Mouse (Mus musculus): ENCODE measurements around the gene Procr. TPM values are rescaled to one million over a fixed set of nuclear protein-coding genes. Genes with fewer than 3 reads are reported as not detected.

The Procr gene
- polyA plus RNA-seq, 1 experiment from 2014 or later = 4.1 TPM

GRCm38 (mm10) chr2:155786905-155787304, 36.0 kb downstream of the Procr start:
- Histone ChIP-seq H3K4me1 (replicated peaks) (0 out of 2 replicates have a peak, but pooled peaks cover 6% of the 10 kb centered on the region), H3K9me3 (no peaks in the 10 kb centered on the region), H3K4me2 (no peak overlapping the region), H3K9ac (no peak overlapping the region), H3K36me3 (no peaks in the 10 kb centered on the region), H3K27me3 (no peaks in the 10 kb centered on the region), H3K4me3 (no peak overlapping the region), H3K27ac (no peak overlapping the region)
- ATAC-seq (ENCODE audit: low FRiP score) = no peak
- WGBS = 80% methylated on average over 5 of the region's 5 CpGs

- no peak for ATAC-seq (ENCODE audit: low FRiP score)
- 77% methylated on average over 18 of the region's 18 CpGs for whole genome bisulfite sequencing
Measured at GRCm38 (mm10) chr2:155787949-155788931, 37.3 kb downstream of the Procr start.

GRCm38 (mm10) chr2:155792899-155793298, 42.0 kb downstream of the Procr start:
- no peak for ATAC-seq (ENCODE audit: low FRiP score)
- Histone ChIP-seq H3K27ac (no peak overlapping the region), H3K9ac (no peak overlapping the region), H3K4me2 (no peak overlapping the region), H3K4me3 (no peak overlapping the region), H3K4me1 (replicated peaks) (0 out of 2 replicates have a peak, but pooled peaks cover 10% of the 10 kb centered on the region), H3K36me3 (peaks cover 39% of the 10 kb centered on the region), H3K27me3 (no peaks in the 10 kb centered on the region), H3K9me3 (no peaks in the 10 kb centered on the region)
- 29% methylated on average over 12 of the region's 12 CpGs for WGBS

More at GRCm38 (mm10) chr2:155787949-155788931, 37.3 kb downstream of the Procr start:
- Histone ChIP-seq H3K36me3 (0 out of 2 replicates have a peak, but pooled peaks cover 3% of the 10 kb centered on the region), H3K9ac (no peak overlapping the region), H3K4me1 (replicated peaks) (0 out of 2 replicates have a peak, but pooled peaks cover 10% of the 10 kb centered on the region), H3K9me3 (no peaks in the 10 kb centered on the region), H3K27ac (no peak overlapping the region), H3K4me3 (no peak overlapping the region), H3K27me3 (no peaks in the 10 kb centered on the region), H3K4me2 (no peak overlapping the region)

GRCm38 (mm10) chr2:155794674-155795445, 43.9 kb downstream of the Procr start:
- Histone ChIP-seq H3K4me3 (no peak overlapping the region), H3K27ac (no peak overlapping the region), H3K36me3 (peaks cover 57% of the 10 kb centered on the region), H3K9ac (no peak overlapping the region), H3K4me2 (no peak overlapping the region), H3K4me1 (replicated peaks) (0 out of 2 replicates have a peak, but pooled peaks cover 4% of the 10 kb centered on the region), H3K27me3 (no peaks in the 10 kb centered on the region), H3K9me3 (no peaks in the 10 kb centered on the region)
- 86% methylated on average over 12 of the region's 12 CpGs for whole genome bisulfite sequencing
- ATAC-seq (ENCODE audit: low FRiP score) = no peak

GRCm38 (mm10) chr2:155798613-155799012, 47.7 kb downstream of the Procr start:
- Histone ChIP-seq H3K36me3 (peaks cover 89% of the 10 kb centered on the region), H3K4me3 (no peak overlapping the region), H3K9ac (no peak overlapping the region), H3K9me3 (no peaks in the 10 kb centered on the region), H3K27ac (no peak overlapping the region), H3K27me3 (no peaks in the 10 kb centered on the region), H3K4me2 (no peak overlapping the region), H3K4me1 (replicated peaks) (no peaks in the 10 kb centered on the region)
- WGBS = 68% methylated on average over 3 of the region's 3 CpGs
- no peak for ATAC-seq (ENCODE audit: low FRiP score)

- H3K27me3 ChIP-seq = no peaks in the 10 kb centered on the region
- H3K27ac ChIP-seq = no peak overlapping the region
- 58% methylated on average over 3 of the region's 3 CpGs for WGBS
- H3K4me2 ChIP-seq = no peak overlapping the region
- peaks cover 4% of the 10 kb centered on the region; the same call in 1 of the 2 replicates for H3K4me1 ChIP-seq (replicated peaks)
- no peaks in the 10 kb centered on the region for H3K9me3 ChIP-seq
- H3K9ac ChIP-seq = no peak overlapping the region
- no peak overlapping the region for H3K4me3 ChIP-seq
- peaks cover 81% of the 10 kb centered on the region for H3K36me3 ChIP-seq
- no peak for ATAC-seq (ENCODE audit: low FRiP score)
Measured at GRCm38 (mm10) chr2:155802761-155803160, 51.8 kb downstream of the Procr start.

GRCm38 (mm10) chr2:155804053-155804452, 53.1 kb downstream of the Procr start:
- Histone ChIP-seq H3K27ac (no peak overlapping the region), H3K4me3 (no peak overlapping the region)
- 72% methylated on average over 5 of the region's 5 CpGs for WGBS

More at GRCm38 (mm10) chr2:155804053-155804452, 53.1 kb downstream of the Procr start:
- Histone ChIP-seq H3K36me3 (peaks cover 74% of the 10 kb centered on the region), H3K9ac (no peak overlapping the region), H3K4me2 (no peak overlapping the region), H3K4me1 (replicated peaks) (peaks cover 4% of the 10 kb centered on the region; the same call in 1 of the 2 replicates), H3K27me3 (no peaks in the 10 kb centered on the region), H3K9me3 (no peaks in the 10 kb centered on the region)
- ATAC-seq (ENCODE audit: low FRiP score) = no peak

Other genes with a start within 250 kb of the Procr start
- 26.6 and 29.0 TPM in 2 replicates for gene Acss2, start 233.2 kb upstream of the Procr start, polyA plus RNA-seq (2015; fragmentation: Nextera tagmentation; extraction: Ambion mirVana)
- 66.3 and 73.6 TPM in 2 replicates for gene Ggt7, start 232.9 kb upstream of the Procr start, polyA plus RNA-seq (2015; fragmentation: Nextera tagmentation; extraction: Ambion mirVana)
- 14.8 and 16.4 TPM in 2 replicates for gene Gss, start 158.3 kb upstream of the Procr start, polyA plus RNA-seq (2015; fragmentation: Nextera tagmentation; extraction: Ambion mirVana)
- 0.82 and 0.88 TPM in 2 replicates for gene Myh7b, start 139.9 kb upstream of the Procr start, polyA plus RNA-seq (2015; fragmentation: Nextera tagmentation; extraction: Ambion mirVana)
- 166 and 170 TPM in 2 replicates for gene Trpc4ap, start 58.7 kb upstream of the Procr start, polyA plus RNA-seq (2015; fragmentation: Nextera tagmentation; extraction: Ambion mirVana)
- 45.3 and 46.4 TPM in 2 replicates for gene Edem2, start 21.6 kb upstream of the Procr start, polyA plus RNA-seq (2015; fragmentation: Nextera tagmentation; extraction: Ambion mirVana)
- not detected in 2 replicates for gene Gm17581, start 15.3 kb upstream of the Procr start, polyA plus RNA-seq (2015; fragmentation: Nextera tagmentation; extraction: Ambion mirVana)
- 11.3 and 11.9 TPM in 2 replicates for gene Mmp24, start 24.2 kb downstream of the Procr start, polyA plus RNA-seq (2015; fragmentation: Nextera tagmentation; extraction: Ambion mirVana)
- 28.5 and 28.6 TPM in 2 replicates for gene BC029722, start 68.3 kb downstream of the Procr start, polyA plus RNA-seq (2015; fragmentation: Nextera tagmentation; extraction: Ambion mirVana)
- 148 and 152 TPM in 2 replicates for gene Eif6, start 75.8 kb downstream of the Procr start, polyA plus RNA-seq (2015; fragmentation: Nextera tagmentation; extraction: Ambion mirVana)
- gene Fam83c, start 83.7 kb downstream of the Procr start, polyA plus RNA-seq (2015; fragmentation: Nextera tagmentation; extraction: Ambion mirVana) = 0.60 and 0.63 TPM in 2 replicates
- gene Uqcc1, start 179.2 kb downstream of the Procr start, polyA plus RNA-seq (2015; fragmentation: Nextera tagmentation; extraction: Ambion mirVana) = 57.6 and 59.6 TPM in 2 replicates
- 0.16 TPM in 1 of 2 replicates, not detected in the other for gene Gm15557, start 189.6 kb downstream of the Procr start, polyA plus RNA-seq (2015; fragmentation: Nextera tagmentation; extraction: Ambion mirVana)
- 2.0 and 3.6 TPM in 2 replicates for gene Gdf5, start 194.2 kb downstream of the Procr start, polyA plus RNA-seq (2015; fragmentation: Nextera tagmentation; extraction: Ambion mirVana)
- 18.1 and 18.7 TPM in 2 replicates for gene Cep250, start 205.3 kb downstream of the Procr start, polyA plus RNA-seq (2015; fragmentation: Nextera tagmentation; extraction: Ambion mirVana)